Mouse (Mus musculus) midbrain, embryonic 16.5 days (tissue): ENCODE results near the gene Grk6. TPM values are rescaled to one million over a fixed set of nuclear protein-coding genes. Genes with fewer than 3 reads are reported as not detected.

Experiments used
- ATAC-seq: fragments of 200-750 bp; cut with Nextera tagmentation; 2 replicates; pipeline ENCODE4 v1.8.0; 2017; ENCODE audit warnings: moderate TSS enrichment
- H3K27ac ChIP-seq: fragments of 300-500 bp; sonication (generic); 2 replicates; pipeline ENCODE4 v1.5.1; 2014; ENCODE audit warnings: mild to moderate bottlenecking, low read length, mixed read lengths
- H3K27me3 ChIP-seq: fragments of 300-500 bp; sonication (generic); 2 replicates; pipeline ENCODE4 v1.6.1; 2014; ENCODE audit warnings: low read depth, low read length, mixed read lengths; ENCODE audit not compliant: control insufficient read depth, insufficient read depth
- H3K36me3 ChIP-seq: fragments of 300-500 bp; sonication (generic); 2 replicates; pipeline ENCODE4 v1.6.1; 2014; ENCODE audit warnings: mild to moderate bottlenecking, low read length, moderate library complexity, mixed read lengths; ENCODE audit not compliant: control insufficient read depth, insufficient read depth
- H3K4me1 ChIP-seq: fragments of 300-500 bp; sonication (generic); 2 replicates; pipeline ENCODE4 v1.6.1; 2014; ENCODE audit warnings: mild to moderate bottlenecking, low read length, mixed read lengths; ENCODE audit not compliant: control insufficient read depth, insufficient read depth
- H3K4me2 ChIP-seq: fragments of 300-500 bp; sonication (generic); 2 replicates; pipeline ENCODE4 v1.6.1; 2014; ENCODE audit warnings: mild to moderate bottlenecking, low read length, mixed read lengths
- H3K4me3 ChIP-seq: fragments of 300-500 bp; sonication (generic); 2 replicates; pipeline ENCODE4 v1.5.1; 2014; ENCODE audit warnings: low read depth, mild to moderate bottlenecking, low read length, moderate library complexity, mixed read lengths
- H3K9ac ChIP-seq: fragments of 300-500 bp; sonication (generic); 2 replicates; pipeline ENCODE4 v1.6.1; 2014; ENCODE audit warnings: low read depth, low read length, mixed read lengths
- H3K9me3 ChIP-seq: fragments of 300-500 bp; sonication (generic); replicated peaks from 2 replicates; pipeline ENCODE4 v1.6.1; 2014; ENCODE audit warnings: mild to moderate bottlenecking, low read length, mixed read lengths; ENCODE audit not compliant: control insufficient read depth, poor library complexity, severe bottlenecking
- WGBS: fragments of 180-500 bp; shearing (Covaris S2); extraction: QIAGEN DNeasy Blood & Tissue Kit; methylation state at CpG from one replicate; pipeline ENCODE4 v1.1.7; 2014; 5-methylcytosine and 5-hydroxymethylcytosine counted together
- polyA plus RNA-seq: library from polyadenylated mRNA; unstranded; fragments of >200 nt; fragmentation: Nextera tagmentation; extraction: Ambion mirVana; gene quantifications from 2 replicates; pipeline ENCODE4 v1.2.1, GENCODE M21; 2015

The Grk6 gene
- polyA plus RNA-seq, 1 experiment from 2014 or later: 28.3 TPM

GRCm38 (mm10) chr13:55476256-55476655 is 31.4 kb downstream of the Grk6 start:
- peaks cover 38% of the 10 kb centered on the region for H3K4me1 ChIP-seq
- 99% methylated on average over 7 of the region's 8 CpGs for WGBS

GRCm38 (mm10) chr13:55477492-55477891 is 32.6 kb downstream of the Grk6 start:
- Histone ChIP-seq H3K36me3 (peaks cover 58% of the 10 kb centered on the region), H3K9ac (no peak overlapping the region), H3K27ac (peak overlapping the region; percentile 19; the same call in 1 of the 2 replicates), H3K27me3 (no peaks in the 10 kb centered on the region), H3K4me3 (no peak overlapping the region), H3K9me3 (no peaks in the 10 kb centered on the region), H3K4me1 (peaks cover 32% of the 10 kb centered on the region), H3K4me2 (no peak overlapping the region)
- WGBS: 72% methylated on average over 16 of the region's 16 CpGs
- no peak for ATAC-seq

More at GRCm38 (mm10) chr13:55476256-55476655, 31.4 kb downstream of the Grk6 start:
- ATAC-seq: no peak
- Histone ChIP-seq H3K4me2 (no peak overlapping the region), H3K27me3 (no peaks in the 10 kb centered on the region), H3K4me3 (no peak overlapping the region), H3K36me3 (peaks cover 46% of the 10 kb centered on the region), H3K27ac (no peak overlapping the region), H3K9me3 (no peaks in the 10 kb centered on the region), H3K9ac (no peak overlapping the region)

- no peak overlapping the region for H3K9ac ChIP-seq
- H3K4me3 ChIP-seq: no peak overlapping the region
- H3K4me1 ChIP-seq: peaks cover 32% of the 10 kb centered on the region
- no peaks in the 10 kb centered on the region for H3K27me3 ChIP-seq
- WGBS: 46% methylated on average over 5 of the region's 5 CpGs
- ATAC-seq: no peak
- H3K9me3 ChIP-seq: no peaks in the 10 kb centered on the region
- peaks cover 59% of the 10 kb centered on the region for H3K36me3 ChIP-seq
- no peak overlapping the region for H3K4me2 ChIP-seq
- H3K27ac ChIP-seq: no peak overlapping the region
Measured at GRCm38 (mm10) chr13:55478036-55478435, 33.2 kb downstream of the Grk6 start.

- Histone ChIP-seq H3K4me3 (no peak overlapping the region), H3K27me3 (no peaks in the 10 kb centered on the region), H3K4me1 (peaks cover 29% of the 10 kb centered on the region), H3K27ac (no peak overlapping the region), H3K4me2 (no peak overlapping the region), H3K9ac (no peak overlapping the region), H3K9me3 (no peaks in the 10 kb centered on the region), H3K36me3 (peaks cover 59% of the 10 kb centered on the region)
- ATAC-seq: no peak
- 88% methylated on average over 7 of the region's 7 CpGs for WGBS
Measured at GRCm38 (mm10) chr13:55479008-55479407, 34.1 kb downstream of the Grk6 start.

GRCm38 (mm10) chr13:55479929-55480328 is 35.1 kb downstream of the Grk6 start:
- peaks cover 29% of the 10 kb centered on the region for H3K4me1 ChIP-seq
- no peak overlapping the region for H3K9ac ChIP-seq
- H3K27ac ChIP-seq: no peak overlapping the region
- no peak for ATAC-seq
- H3K4me3 ChIP-seq: no peak overlapping the region
- peaks cover 57% of the 10 kb centered on the region for H3K36me3 ChIP-seq
- no peaks in the 10 kb centered on the region for H3K9me3 ChIP-seq
- H3K27me3 ChIP-seq: no peaks in the 10 kb centered on the region
- no peak overlapping the region for H3K4me2 ChIP-seq

- H3K36me3 ChIP-seq: peaks cover 33% of the 10 kb centered on the region
- H3K9me3 ChIP-seq: no peaks in the 10 kb centered on the region
- peak overlapping the region; percentile 100 for H3K27ac ChIP-seq
- 75% methylated on average over 7 of the region's 7 CpGs for WGBS
- no peaks in the 10 kb centered on the region for H3K27me3 ChIP-seq
- H3K9ac ChIP-seq: 0 out of 2 replicates have a peak overlapping the region, but pooled peaks have one; percentile 18
- peak overlapping the region; percentile 99 for H3K4me2 ChIP-seq
- H3K4me1 ChIP-seq: peaks cover 34% of the 10 kb centered on the region
- no peak for ATAC-seq
- peak overlapping the region; percentile 83; the same call in 1 of the 2 replicates for H3K4me3 ChIP-seq
Measured at GRCm38 (mm10) chr13:55482542-55482941, 37.7 kb downstream of the Grk6 start.

GRCm38 (mm10) chr13:55483071-55483470 is 38.2 kb downstream of the Grk6 start:
- no peak; the same call in 1 of the 2 replicates for ATAC-seq
- H3K4me1 ChIP-seq: peaks cover 35% of the 10 kb centered on the region
- H3K27me3 ChIP-seq: no peaks in the 10 kb centered on the region
- peak overlapping the region; percentile 47 for H3K9ac ChIP-seq
- H3K27ac ChIP-seq: peak overlapping the region; percentile 100
- H3K36me3 ChIP-seq: peaks cover 30% of the 10 kb centered on the region
- WGBS: 34% methylated on average over 9 of the region's 9 CpGs
- no peaks in the 10 kb centered on the region for H3K9me3 ChIP-seq
- H3K4me3 ChIP-seq: peak overlapping the region; percentile 83
- peak overlapping the region; percentile 99 for H3K4me2 ChIP-seq

GRCm38 (mm10) chr13:55483593-55483992 is 38.7 kb downstream of the Grk6 start:
- peaks cover 30% of the 10 kb centered on the region for H3K36me3 ChIP-seq
- WGBS: under 1% methylated on average over 15 of the region's 15 CpGs
- peak overlapping the region; percentile 100 for H3K9ac ChIP-seq
- H3K27me3 ChIP-seq: no peaks in the 10 kb centered on the region
- peak overlapping the region; percentile 83 for H3K4me3 ChIP-seq
- peaks cover 40% of the 10 kb centered on the region for H3K4me1 ChIP-seq
- ATAC-seq: peak; percentile 87
- H3K9me3 ChIP-seq: no peaks in the 10 kb centered on the region
- H3K27ac ChIP-seq: peak overlapping the region; percentile 100
- peak overlapping the region; percentile 99 for H3K4me2 ChIP-seq

- Histone ChIP-seq H3K9me3 (no peaks in the 10 kb centered on the region), H3K4me3 (peak overlapping the region; percentile 83), H3K4me1 (peaks cover 43% of the 10 kb centered on the region), H3K27me3 (no peaks in the 10 kb centered on the region), H3K36me3 (peaks cover 28% of the 10 kb centered on the region), H3K27ac (peak overlapping the region; percentile 100), H3K9ac (peak overlapping the region; percentile 100), H3K4me2 (peak overlapping the region; percentile 99)
- 6% methylated on average over 7 of the region's 7 CpGs for WGBS
- no peak for ATAC-seq
Measured at GRCm38 (mm10) chr13:55484520-55485088, 39.7 kb downstream of the Grk6 start.
